Mouse (Mus musculus): Measurements from ENCODE around the gene Vinac1. TPM values are rescaled to one million over a fixed set of nuclear protein-coding genes. Genes with fewer than 3 reads are reported as not detected.
A peak's percentile ranks its signal among the peaks of the same experiment; 100 is the strongest.

Gene Vinac1
- total RNA-seq (2021) = under 1 TPM; 0.08 to 0.10 TPM
- long read RNA-seq, experiment 1 = 0 reads
- long read RNA-seq, experiment 2 = 0 reads

DNA sequence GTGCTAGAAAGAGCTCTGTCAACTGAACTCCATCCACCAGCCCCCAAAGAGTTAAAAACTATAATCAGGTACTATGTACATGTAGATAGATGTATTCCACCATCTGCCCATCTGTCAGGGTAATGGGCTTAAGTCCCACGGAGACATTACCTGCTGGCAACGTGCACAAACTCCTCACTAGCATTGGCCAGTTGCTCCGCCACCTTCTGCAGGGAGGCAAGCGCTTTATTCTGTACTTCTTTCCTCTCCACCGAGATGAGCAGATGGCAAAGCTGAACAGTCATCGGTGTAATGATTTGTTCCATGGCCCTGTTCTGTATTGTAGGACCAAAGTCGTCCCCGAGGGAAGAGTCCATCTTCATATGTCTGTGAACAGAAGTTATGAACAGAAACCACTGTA is at the start of gene Vinac1:
TSS of gene Vinac1 (minus strand) at position 362 of the 400 bp plus-strand sequence.
- H3K27ac ChIP-seq = no peak within 1 kb of the TSS
- TF ChIP-seq CTCF (conservative IDR thresholded peaks at IDR 0.05) = no peak
- no peak within 1 kb of the TSS for H3K4me3 ChIP-seq
- DNase-seq (ENCODE audit: low spot score in 2 of 2) = no peak

DNA sequence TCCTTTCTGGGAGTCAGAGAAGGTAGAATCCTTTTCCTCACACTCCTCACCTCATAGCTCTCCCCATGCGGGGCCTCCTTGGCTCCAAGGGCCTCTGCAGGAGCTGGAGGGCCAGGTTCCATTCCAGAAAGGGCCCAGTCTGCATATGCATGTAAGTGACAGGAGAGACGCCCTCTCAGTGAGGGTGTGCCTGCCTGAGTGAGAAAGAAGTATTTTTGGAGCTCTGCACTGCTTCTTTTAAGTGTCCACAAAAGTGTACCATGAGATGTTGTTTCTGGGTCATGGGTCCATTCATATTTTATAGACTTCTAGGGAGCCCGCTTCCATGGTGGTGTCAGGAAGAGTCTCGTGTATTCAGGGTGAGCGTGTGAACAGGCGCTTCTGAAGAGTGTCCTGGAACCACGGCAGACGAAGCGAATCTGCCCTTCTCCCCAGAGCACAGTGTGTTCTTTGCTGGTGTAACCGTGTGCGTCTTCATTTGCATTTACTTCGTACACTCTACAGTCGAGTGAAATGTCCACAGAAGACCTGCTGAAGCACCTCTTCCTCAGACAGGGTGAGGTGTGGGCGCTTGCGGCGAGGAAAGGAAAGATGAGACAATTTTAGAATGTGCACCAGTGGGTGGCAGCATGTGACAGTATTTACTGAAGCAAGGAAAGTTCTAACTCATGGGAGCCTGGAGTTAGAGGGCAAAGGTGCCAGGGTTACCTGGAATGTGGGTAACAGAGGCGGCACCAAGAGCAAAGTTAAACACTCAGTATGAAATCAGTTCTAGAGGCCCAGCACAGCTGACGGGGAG is 46.2 kb upstream of the Vinac1 start:
- TF ChIP-seq CTCF (conservative IDR thresholded peaks at IDR 0.05) = peak; percentile 49
- peak; percentile 23 to 25 for DNase-seq (ENCODE audit: low spot score in 2 of 2)
- H3K4me3 ChIP-seq = no peak overlapping the region
- H3K27ac ChIP-seq = no peak overlapping the region

GRCm38 (mm10) chr2:129092810-129093209 is 44.8 kb upstream of the Vinac1 start:
- no peak overlapping the region for H3K27ac ChIP-seq
- H3K4me3 ChIP-seq = no peak overlapping the region
- DNase-seq (ENCODE audit: low spot score in 2 of 2) = no peak

DNA sequence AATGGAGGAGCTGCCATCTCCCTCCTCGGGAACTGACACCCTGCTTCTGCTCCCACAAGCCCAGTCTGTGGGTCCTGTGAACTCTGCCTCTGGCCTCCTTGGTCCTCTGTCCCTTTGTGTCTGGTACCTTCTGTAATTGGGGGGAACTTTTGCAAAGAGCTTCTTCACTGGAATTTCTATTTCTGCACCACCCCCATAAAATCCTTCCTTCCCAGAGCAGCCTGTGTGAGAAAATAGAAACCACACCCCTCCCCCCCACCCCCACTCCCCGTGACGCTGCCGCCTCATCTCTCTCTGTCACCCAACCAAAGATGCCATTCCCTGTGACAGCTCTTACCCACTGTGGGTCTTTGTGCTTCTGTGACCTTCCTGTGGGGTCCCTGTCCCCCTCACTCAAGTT is 42.4 kb upstream of the Vinac1 start:
- peak overlapping the region; percentile 4; the same call in 1 of the 2 replicates for H3K27ac ChIP-seq
- TF ChIP-seq CTCF (conservative IDR thresholded peaks at IDR 0.05) = no peak
- no peak for DNase-seq (ENCODE audit: low spot score in 2 of 2)
- H3K4me3 ChIP-seq = no peak overlapping the region

More at GRCm38 (mm10) chr2:129092810-129093209, 44.8 kb upstream of the Vinac1 start:
- TF ChIP-seq CTCF (conservative IDR thresholded peaks at IDR 0.05) = no peak

GRCm38 (mm10) chr2:129087520-129087919 is 39.5 kb upstream of the Vinac1 start:
- DNase-seq (ENCODE audit: low spot score in 2 of 2) = no peak

GRCm38 (mm10) chr2:129084959-129085358 is 37.0 kb upstream of the Vinac1 start:
- peak in 1 of 2 experiments; percentile 40 for DNase-seq (ENCODE audit: low spot score in 2 of 2)
- Histone ChIP-seq H3K27ac (no peak overlapping the region), H3K4me3 (no peak overlapping the region)
- peak; percentile 88 for TF ChIP-seq CTCF (conservative IDR thresholded peaks at IDR 0.05)

More at GRCm38 (mm10) chr2:129087520-129087919, 39.5 kb upstream of the Vinac1 start:
- Histone ChIP-seq H3K4me3 (no peak overlapping the region), H3K27ac (no peak overlapping the region)
- no peak for TF ChIP-seq CTCF (conservative IDR thresholded peaks at IDR 0.05)

GRCm38 (mm10) chr2:129083514-129083913 is 35.5 kb upstream of the Vinac1 start:
- Histone ChIP-seq H3K27ac (no peak overlapping the region), H3K4me3 (no peak overlapping the region)
- no peak for DNase-seq (ENCODE audit: low spot score in 2 of 2)
- no peak for TF ChIP-seq CTCF (conservative IDR thresholded peaks at IDR 0.05)

GRCm38 (mm10) chr2:129081097-129081496 is 33.1 kb upstream of the Vinac1 start:
- no peak for DNase-seq (ENCODE audit: low spot score in 2 of 2)
- Histone ChIP-seq H3K4me3 (no peak overlapping the region), H3K27ac (no peak overlapping the region)
- no peak for TF ChIP-seq CTCF (conservative IDR thresholded peaks at IDR 0.05)

GRCm38 (mm10) chr2:129079194-129079593 is 31.2 kb upstream of the Vinac1 start:
- Histone ChIP-seq H3K4me3 (no peak overlapping the region), H3K27ac (no peak overlapping the region)
- TF ChIP-seq CTCF (conservative IDR thresholded peaks at IDR 0.05) = no peak

DNA sequence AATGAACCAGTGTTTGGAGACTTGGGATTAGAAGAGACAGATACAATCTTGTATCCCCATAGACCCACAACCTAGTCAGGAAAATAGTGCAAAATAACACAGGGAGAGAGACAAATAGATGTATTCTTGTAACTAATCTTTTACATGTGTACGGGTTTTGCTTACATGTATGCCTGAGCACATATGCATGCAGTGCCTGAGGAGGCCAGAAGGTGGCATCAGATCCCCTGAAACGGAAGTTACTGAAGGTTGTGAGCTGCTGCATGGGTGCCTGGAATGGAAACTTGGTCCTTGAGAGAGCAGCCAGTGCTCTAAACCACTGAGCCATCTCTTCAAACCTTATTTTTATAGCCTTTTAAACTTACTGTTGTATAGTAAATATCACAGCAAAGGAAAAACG is 30.3 kb upstream of the Vinac1 start:
- Histone ChIP-seq H3K4me3 (no peak overlapping the region), H3K27ac (no peak overlapping the region)
- peak; percentile 67 for TF ChIP-seq CTCF (conservative IDR thresholded peaks at IDR 0.05)
- no peak for DNase-seq (ENCODE audit: low spot score in 2 of 2)

More at GRCm38 (mm10) chr2:129079194-129079593, 31.2 kb upstream of the Vinac1 start:
- DNase-seq (ENCODE audit: low spot score in 2 of 2) = no peak

DNA sequence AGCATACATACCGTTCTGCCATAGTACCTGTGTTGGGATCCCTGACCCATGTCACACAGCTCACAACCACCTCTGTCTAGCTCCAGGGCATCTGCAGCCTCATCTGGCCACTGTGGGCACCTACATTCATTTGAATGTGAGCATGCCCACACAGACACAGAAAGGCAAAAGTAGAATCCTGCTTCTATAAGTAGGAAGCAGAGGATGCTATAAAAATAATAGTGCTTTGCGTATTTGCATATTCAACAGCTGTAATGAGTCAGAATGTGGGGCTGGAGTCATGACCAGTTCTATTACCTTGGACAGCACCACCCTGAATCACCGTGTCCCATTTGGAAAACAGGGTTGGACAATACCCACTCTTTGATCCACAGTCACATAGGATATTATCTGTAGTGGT is 22.3 kb upstream of the Vinac1 start:
- TF ChIP-seq CTCF (conservative IDR thresholded peaks at IDR 0.05) = no peak
- no peak for DNase-seq (ENCODE audit: low spot score in 2 of 2)
- no peak overlapping the region for H3K27ac ChIP-seq
- H3K4me3 ChIP-seq = no peak overlapping the region

GRCm38 (mm10) chr2:129066326-129066725 is 18.4 kb upstream of the Vinac1 start:
- H3K27ac ChIP-seq = peak overlapping the region; percentile 86
- DNase-seq (ENCODE audit: low spot score in 2 of 2) = peak in 1 of 2 experiments; percentile 37
- no peak for TF ChIP-seq CTCF (conservative IDR thresholded peaks at IDR 0.05)
- peak overlapping the region; percentile 98 for H3K4me3 ChIP-seq

GRCm38 (mm10) chr2:129065437-129066282 is 17.7 kb upstream of the Vinac1 start, which contains the start of gene Ttl:
Ttl (plus strand) TSS chr2:129065942.
- peak; percentile 42 to 70 for DNase-seq (ENCODE audit: low spot score in 2 of 2)
- TF ChIP-seq CTCF (conservative IDR thresholded peaks at IDR 0.05) = no peak

More at GRCm38 (mm10) chr2:129065437-129066282, 17.7 kb upstream of the Vinac1 start, which contains the start of gene Ttl:
- peak within 1 kb of the TSS; percentile 86 for H3K27ac ChIP-seq
- peak within 1 kb of the TSS; percentile 98 for H3K4me3 ChIP-seq
